Mouse (Mus musculus) NIH3T3 (cell line): ENCODE results near the gene Socs3.

Source experiments
- DNase-seq: peaks from one replicate; pipeline ENCODE4 v3.0.0-alpha.2; 2012; ENCODE audit warnings: low read depth

Socs3 gene

GRCm38 (mm10) chr11:117924466-117924865 is 45.4 kb downstream of the Socs3 start:
- peak; percentile 76 for DNase-seq

GRCm38 (mm10) chr11:117923279-117923678 is 46.6 kb downstream of the Socs3 start:
- no peak for DNase-seq

- DNase-seq, result peak; percentile 71
These were observed 50.6 kb downstream of the Socs3 start for GRCm38 (mm10) chr11:117919211-117919610.

GRCm38 (mm10) chr11:117918541-117918940 is 51.3 kb downstream of the Socs3 start:
- no peak for DNase-seq
